Mouse (Mus musculus) lung, postnatal 4 days (tissue): ENCODE data around the gene Tspan33.
A peak's percentile ranks its signal among the peaks of the same experiment; 100 is the strongest.
"Not testable (repeated sequence)": the region's sequence is repeated elsewhere in the genome, so short reads cannot be mapped to it uniquely, and the experiment has no call there.

Experiments
- DNase-seq, 2 experiments: peaks; one replicate each; pipeline ENCODE4 v3.0.0; 2021

Gene Tspan33

GRCm38 (mm10) chr6:29693953-29694352 is at the start of gene Tspan33:
Gene Tspan33 (plus strand): TSS chr6:29694222.
- peak; percentile 92 to 94 for DNase-seq

GRCm38 (mm10) chr6:29649494-29650169 is 44.4 kb upstream of the Tspan33 start:
- peak; percentile 71 to 90 for DNase-seq

DNA sequence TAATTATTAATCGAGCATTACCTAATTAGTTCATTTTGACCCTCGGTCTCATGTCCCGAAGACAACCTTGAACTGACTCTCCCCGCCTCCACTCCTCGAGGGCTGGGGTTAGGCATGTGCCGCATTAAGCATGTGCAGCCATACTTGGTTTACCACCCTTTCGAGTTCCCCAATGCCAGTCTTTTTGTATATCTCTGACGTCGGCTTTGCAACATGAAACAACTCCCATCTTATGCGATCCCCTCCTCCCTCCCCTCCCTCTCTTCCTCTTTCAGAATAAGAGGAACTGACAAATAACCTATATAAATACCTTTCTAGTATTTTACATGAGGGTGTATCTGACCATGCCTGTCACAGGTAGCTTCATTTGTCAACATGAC is 43.9 kb upstream of the Tspan33 start:
- DNase-seq, result no peak

GRCm38 (mm10) chr6:29653271-29653670 is 40.8 kb upstream of the Tspan33 start:
- no peak for DNase-seq

DNA sequence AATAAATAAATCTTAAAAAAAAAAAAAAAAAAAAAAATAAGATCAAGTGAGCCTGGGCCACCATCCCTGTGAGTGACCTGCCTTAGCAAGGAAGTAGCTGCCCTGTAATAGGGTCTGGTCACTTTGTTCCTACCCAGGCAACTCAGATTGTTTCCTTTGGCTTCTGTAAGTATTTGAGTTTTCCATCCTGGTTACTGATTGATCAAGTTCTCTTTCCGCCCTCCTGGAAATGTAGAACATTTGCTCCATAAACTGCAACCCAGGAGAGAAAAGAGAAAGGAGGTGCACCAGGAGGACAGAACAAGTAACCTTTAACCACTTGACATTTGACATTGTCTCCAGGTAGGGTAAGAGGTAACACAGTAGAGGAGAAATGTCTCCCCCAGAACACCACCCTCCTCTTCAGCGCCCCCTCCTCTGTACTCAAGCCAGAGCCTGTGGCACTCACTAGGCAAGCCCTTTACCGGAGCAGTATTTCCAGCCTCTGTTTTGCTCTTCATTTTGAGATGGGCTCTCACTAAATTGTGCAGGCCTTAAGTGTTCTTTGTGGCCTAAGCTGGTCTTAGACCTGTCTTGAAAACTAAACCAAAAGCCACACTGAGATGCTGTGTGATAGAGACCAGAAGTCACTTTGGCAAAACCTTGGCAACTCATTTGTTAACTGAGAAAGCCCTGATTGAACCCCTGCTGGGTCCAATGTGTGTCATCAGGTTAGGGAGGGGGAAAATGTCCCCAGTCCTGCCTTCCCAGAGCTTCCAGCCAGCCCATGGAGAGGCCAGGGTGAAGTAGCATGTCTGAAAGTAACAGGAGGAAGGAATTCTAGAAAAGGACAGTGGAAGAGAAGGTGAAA is 35.2 kb upstream of the Tspan33 start:
- no peak for DNase-seq

GRCm38 (mm10) chr6:29659964-29660363 is 34.1 kb upstream of the Tspan33 start:
- no peak for DNase-seq

GRCm38 (mm10) chr6:29660662-29661307 is 33.2 kb upstream of the Tspan33 start:
- DNase-seq, result no peak

GRCm38 (mm10) chr6:29667266-29667665 is 26.8 kb upstream of the Tspan33 start:
- no peak for DNase-seq

GRCm38 (mm10) chr6:29671741-29672140 is 22.3 kb upstream of the Tspan33 start:
- no peak for DNase-seq

- DNase-seq, result no peak
Measured at GRCm38 (mm10) chr6:29672563-29673411, 21.2 kb upstream of the Tspan33 start.

DNA sequence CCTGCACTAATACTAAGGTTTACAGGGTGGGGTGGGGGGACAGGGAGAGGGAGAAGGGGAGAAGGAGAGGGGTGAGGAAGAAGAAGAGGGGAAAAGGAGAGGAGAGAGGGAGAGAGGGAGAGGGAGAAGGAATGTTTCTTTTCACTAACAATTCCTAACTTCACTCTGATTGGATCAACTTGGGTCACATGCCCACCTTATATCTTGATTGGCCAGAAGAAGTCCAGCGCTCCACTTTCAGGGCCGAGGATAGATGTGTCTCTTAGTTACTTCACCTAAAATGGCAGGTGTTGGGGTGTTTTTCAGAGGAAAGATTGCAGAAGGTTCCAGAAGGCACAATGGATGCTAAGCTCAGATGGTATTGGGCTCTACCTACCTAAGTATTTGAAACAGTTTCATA is 20.3 kb upstream of the Tspan33 start:
- no peak for DNase-seq

DNA sequence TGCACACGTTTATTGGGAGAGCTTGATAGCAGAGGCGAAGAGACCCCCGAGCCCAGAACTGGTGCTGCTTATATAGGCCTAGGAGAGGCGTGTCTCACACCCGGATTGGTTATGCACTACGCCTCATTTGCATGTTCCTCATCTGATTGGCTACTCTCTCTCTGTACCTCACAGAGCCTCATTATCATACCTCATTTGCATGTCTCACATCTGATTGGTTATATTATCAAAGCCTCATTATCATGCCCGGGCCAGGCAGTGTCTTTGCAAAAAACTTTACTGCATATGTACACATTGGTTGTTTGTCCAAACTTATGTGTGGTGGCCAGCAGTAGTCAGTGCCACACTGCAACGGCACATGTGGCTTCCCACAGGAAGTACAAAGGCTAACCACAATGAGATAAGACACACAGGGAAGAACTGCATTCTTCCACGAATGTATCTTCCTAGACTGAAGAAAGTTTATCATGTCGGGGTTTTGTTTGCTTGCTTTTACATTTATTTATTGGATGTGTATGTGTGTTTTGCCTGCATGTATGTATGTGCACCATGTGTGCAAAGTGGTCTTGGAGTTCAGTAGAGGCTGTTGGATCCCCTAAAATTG is 14.0 kb upstream of the Tspan33 start:
- DNase-seq, result not testable (repeated sequence)

- no peak for DNase-seq
Measured at GRCm38 (mm10) chr6:29681853-29682252, 12.2 kb upstream of the Tspan33 start.

DNA sequence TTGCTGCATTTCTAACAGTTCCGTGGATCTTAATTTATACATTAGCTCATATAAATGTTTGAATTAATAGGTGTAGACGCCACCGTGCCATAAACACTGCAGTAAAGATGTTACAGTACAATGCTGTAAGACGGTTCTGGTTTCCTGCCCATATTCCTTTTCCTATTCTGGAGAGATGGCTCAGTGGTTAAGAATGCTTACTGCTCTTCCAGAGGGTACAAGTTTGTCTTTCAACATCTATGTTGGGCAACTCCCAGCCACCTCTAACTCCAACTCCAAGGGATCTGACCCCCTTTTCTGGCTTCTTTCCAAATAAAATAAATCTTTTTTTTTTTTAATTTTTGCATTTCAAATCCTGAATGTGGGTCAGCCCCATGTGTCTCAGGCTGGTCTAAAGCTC is 9.3 kb upstream of the Tspan33 start:
- DNase-seq, result no peak

DNA sequence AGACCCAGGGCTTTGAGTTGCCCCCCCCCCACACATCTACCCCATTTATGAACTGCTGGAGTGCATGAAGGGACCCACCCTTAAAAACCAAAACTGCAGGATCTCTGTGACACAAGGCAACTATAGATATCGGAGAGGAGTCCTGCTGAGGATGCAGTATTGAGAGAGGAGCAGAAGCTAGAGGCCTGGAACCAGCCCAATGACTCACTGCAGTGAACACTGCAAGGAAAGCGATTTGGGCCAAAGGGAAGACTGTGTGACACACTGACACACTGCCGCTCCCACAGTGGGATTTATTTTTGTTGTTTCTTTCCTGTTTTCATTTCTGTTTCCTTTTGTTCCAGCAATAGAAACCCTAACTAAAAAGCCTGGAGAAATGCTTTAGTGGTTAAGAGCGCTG is 8.1 kb upstream of the Tspan33 start:
- DNase-seq, result no peak

DNA sequence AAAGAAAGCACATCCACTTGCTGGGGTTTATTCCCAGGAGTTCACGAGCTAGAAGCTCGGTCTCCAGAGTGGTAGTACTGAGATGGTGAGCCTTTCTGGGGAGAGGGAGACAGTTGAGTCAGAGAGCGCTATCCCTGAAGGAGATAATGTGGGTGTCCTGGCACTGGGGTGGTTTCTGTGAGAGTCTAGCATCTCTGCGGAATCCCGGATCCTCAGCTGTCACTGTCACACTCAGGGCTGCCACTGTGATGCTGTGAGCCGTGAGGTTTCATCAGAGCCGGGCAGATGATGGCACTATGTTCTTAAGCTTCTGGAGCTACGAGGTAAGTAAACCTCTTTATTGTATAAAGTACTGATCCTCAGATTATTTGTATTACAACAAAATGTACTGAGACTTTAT is 4.6 kb upstream of the Tspan33 start:
- DNase-seq, result no peak

DNA sequence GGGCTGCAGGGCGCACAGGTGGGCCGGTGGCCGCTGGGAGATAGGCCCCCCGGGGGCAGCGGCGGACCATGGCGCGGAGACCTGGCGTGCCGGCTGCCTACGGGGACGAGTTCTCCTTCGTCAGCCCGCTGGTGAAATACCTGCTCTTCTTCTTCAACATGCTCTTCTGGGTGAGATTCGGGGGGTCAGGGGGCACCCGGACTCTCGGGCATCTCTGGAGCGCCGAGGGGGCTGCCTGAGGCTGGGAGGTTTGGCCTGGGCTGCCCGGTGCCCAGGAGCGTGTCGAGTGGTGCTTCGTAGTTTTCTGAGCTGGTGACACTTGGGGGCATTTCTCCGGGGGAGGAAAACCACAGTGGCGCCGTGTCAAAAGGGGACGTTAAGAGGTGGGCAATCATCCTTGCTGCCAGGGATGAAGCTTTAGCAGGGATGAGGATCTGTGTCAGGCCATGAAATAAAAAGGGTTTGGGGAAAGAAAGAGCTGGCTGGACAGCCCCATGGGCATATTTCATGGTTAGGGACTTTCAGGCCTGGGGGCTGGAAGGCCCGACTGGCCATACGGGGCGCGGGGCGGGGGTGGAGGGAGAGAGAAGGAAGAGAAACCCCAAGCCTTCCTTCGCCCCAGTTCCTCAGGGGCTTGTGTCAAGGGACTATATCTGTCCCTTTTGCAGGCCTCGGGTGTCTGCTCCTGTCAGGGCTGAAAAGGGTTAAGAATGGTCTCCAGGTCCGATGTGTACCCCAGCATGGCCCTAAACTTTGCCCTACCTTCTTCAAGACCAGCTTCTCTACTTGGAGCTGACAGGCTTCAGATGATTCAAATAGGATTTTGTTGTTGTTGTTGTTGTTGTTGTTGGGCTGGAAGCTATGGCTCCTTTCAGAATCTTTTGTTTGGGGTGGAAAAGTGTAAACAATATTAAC is 610 bp downstream of the Tspan33 start:
- no peak for DNase-seq

DNA sequence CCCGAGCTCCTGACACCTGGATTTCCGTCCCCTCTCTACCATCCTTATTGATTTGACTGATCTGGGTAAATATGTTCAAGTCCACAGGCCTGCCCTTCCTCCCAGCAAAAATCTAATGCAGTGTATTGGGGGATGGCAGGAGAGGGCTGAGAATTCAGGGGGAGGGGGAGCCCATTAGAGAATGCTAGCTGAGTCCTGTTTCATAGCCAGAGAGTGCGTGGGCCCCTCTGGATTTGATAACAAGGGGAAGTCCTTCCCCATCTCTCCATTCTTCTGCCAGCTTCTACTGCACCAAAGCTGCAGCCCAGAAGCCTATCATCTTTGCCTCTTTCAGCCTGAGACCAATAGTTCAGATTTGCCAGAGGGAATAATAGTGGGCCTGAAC is 1.3 kb downstream of the Tspan33 start:
- no peak for DNase-seq

GRCm38 (mm10) chr6:29695975-29696374 is 2.0 kb downstream of the Tspan33 start:
- DNase-seq, result no peak

DNA sequence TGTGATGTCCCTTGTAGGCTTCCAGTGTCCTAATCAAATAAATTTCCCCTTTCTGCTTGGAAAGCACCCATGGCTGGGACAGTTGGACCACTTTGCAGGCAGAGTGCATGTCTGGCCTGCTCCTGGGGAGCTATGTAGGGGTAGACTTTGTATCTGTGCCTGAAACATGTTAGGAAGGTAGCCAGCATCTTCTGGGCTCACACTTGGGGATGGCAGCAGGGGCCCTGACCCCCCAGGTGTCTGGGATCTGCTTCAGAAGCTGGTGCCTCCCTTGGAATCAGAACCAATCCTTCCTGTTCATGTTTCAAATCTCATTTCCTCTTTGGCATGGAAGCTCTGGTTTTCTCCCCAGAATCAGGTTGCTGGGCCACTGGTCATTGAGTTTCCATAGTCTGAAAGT is 3.1 kb downstream of the Tspan33 start:
- DNase-seq, result no peak

DNA sequence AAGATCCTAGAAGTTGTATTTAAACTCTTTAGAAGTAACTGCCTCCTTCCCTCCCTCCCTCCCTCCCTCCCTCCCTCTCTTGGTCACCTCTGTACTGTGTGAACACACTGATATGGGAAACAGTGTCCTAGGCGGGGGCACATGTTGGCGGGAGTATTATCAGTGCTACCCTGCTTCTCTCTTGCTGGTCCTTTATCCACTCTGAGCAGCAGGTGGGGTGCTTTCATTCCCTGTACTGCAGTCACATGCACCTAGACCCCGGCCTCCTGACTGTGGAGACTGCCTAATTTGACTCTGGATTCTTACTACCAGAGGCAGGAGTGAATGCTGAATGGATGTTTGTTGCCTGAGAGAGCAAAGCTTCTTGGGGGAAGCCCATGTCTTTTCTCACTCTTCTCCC is 3.5 kb downstream of the Tspan33 start:
- DNase-seq, result no peak
